Mouse (Mus musculus) urinary bladder, postnatal 25 days (tissue): ENCODE data around the gene D5Ertd577e.
"Not testable (repeated sequence)": the region's sequence is repeated elsewhere in the genome, so short reads cannot be mapped to it uniquely, and the experiment has no call there.

Experiments
- DNase-seq: peaks from one replicate; pipeline ENCODE4 v3.0.0; 2022; ENCODE audit warnings: low spot score

The D5Ertd577e gene

GRCm38 (mm10) chr5:95456506-95456905, at the start of gene D5Ertd577e:
D5Ertd577e (plus strand) TSS chr5:95456806.
- DNase-seq, result not testable (repeated sequence)

GRCm38 (mm10) chr5:95510458-95510857, 53.9 kb downstream of the D5Ertd577e start, which contains the start of gene Gm3286:
Gm3286 (plus strand) TSS chr5:95510758.
- not testable (repeated sequence) for DNase-seq
